Mouse (Mus musculus) macrophage (primary cell): ENCODE data around the gene Bgn. TPM values are rescaled to one million over a fixed set of nuclear protein-coding genes. Genes with fewer than 3 reads are reported as not detected.

Experiments
- H3K27ac ChIP-seq: fragments of 350-480 bp; formaldehyde crosslinking; 2 replicates; pipeline ENCODE4 v1.9.0; 2021
- H3K36me3 ChIP-seq: fragments of 350-480 bp; formaldehyde crosslinking; 2 replicates; pipeline ENCODE4 v1.9.0; 2021; ENCODE audit errors: inconsistent target
- H3K4me3 ChIP-seq: fragments of 350-480 bp; formaldehyde crosslinking; 2 replicates; pipeline ENCODE4 v1.9.0; 2021; ENCODE audit errors: inconsistent target
- H3K79me2 ChIP-seq: fragments of 350-480 bp; formaldehyde crosslinking; 2 replicates; pipeline ENCODE4 v1.9.0; 2021; ENCODE audit errors: inconsistent target
- WGBS: methylation state at CpG from one replicate; pipeline ENCODE4 v1.1.7; 2026; ENCODE audit warnings: inconsistent platforms; ENCODE audit not compliant: missing documents; 5-methylcytosine and 5-hydroxymethylcytosine counted together
- polyA plus RNA-seq: library from polyadenylated mRNA; stranded (reverse); fragments of 250-400 nt; gene quantifications from 3 replicates; pipeline ENCODE4 v1.2.4, GENCODE M21; 2018; ENCODE audit warnings: inconsistent platforms

The Bgn gene
- polyA plus RNA-seq, 1 experiment from 2014 or later: 0.98 TPM

DNA sequence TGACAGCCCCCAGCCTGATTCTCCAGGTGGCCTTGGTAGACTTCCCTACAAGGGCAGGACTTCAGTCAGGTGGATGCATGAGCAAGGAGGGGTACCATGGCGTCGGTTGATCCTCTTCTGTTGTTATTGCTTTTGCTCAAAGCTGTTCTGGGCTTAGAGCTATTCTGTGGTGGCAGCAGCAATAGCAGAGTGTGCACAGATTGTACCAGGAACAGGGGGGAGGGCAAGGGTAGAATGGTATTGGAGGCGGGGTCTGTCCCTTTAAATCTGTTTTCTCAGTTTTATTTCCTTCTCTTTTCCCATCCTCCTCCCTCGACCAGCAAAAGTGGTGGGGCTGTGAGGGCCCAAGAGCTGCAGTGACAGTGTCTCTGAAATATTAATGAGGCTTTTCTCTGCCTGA, 33.2 kb downstream of the Bgn start:
- no peak overlapping the region for H3K27ac ChIP-seq
- no peak overlapping the region for H3K4me3 ChIP-seq
- H3K36me3 ChIP-seq: no peaks in the 10 kb centered on the region
- H3K79me2 ChIP-seq: no peaks in the 10 kb centered on the region
- 77% methylated on average over 3 of the region's 4 CpGs for WGBS

DNA sequence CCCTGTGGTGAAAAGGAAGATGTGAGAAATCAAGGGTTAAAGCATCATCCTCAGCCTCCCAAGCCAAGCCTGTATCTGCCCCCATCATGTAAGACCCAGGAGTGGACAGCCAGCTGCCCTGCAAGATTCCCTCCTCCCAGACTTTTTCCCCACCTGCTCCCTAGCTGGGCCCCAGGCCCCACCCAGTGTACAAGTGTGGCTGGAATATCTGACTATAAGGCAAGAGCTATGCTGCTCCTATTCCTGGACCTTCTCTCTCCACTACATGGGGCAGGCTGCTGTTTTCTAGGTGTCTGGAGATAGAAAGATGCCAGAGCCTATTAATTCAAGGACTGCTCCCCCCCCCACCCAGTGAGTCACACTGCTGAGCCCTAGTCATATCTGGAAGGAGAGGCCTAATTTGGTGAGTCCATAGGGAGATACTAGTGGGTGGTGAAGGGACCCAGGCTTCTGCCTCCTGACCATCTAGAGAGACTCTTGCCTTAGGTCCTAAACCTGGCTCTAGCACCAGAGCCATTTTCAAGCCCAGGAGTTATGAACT, 33.7 kb downstream of the Bgn start:
- Histone ChIP-seq H3K27ac (no peak overlapping the region), H3K36me3 (no peaks in the 10 kb centered on the region), H3K4me3 (no peak overlapping the region), H3K79me2 (no peaks in the 10 kb centered on the region)

DNA sequence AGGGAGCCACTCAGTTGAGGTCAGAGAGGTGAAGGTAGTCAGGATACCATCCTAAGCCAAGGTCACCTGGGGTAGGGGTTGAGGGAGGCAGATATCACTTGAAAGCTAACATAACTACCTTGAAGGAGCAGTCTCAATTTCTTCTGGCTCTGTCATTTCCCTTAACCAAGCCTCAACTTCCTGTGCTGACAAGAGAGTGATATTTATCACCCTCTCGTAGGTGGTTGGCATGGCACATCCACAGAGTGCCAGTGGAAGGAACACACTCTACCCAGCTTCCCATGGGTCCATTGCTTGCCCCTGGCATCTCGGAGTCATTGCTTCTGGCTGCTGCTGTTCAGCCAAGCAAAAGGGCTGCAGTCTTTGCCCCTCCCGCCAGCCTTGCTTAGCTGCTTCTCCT, 37.3 kb downstream of the Bgn start:
- Histone ChIP-seq H3K4me3 (no peak overlapping the region), H3K79me2 (no peaks in the 10 kb centered on the region), H3K27ac (no peak overlapping the region), H3K36me3 (no peaks in the 10 kb centered on the region)
- WGBS: 28% methylated on average over 3 of the region's 3 CpGs

DNA sequence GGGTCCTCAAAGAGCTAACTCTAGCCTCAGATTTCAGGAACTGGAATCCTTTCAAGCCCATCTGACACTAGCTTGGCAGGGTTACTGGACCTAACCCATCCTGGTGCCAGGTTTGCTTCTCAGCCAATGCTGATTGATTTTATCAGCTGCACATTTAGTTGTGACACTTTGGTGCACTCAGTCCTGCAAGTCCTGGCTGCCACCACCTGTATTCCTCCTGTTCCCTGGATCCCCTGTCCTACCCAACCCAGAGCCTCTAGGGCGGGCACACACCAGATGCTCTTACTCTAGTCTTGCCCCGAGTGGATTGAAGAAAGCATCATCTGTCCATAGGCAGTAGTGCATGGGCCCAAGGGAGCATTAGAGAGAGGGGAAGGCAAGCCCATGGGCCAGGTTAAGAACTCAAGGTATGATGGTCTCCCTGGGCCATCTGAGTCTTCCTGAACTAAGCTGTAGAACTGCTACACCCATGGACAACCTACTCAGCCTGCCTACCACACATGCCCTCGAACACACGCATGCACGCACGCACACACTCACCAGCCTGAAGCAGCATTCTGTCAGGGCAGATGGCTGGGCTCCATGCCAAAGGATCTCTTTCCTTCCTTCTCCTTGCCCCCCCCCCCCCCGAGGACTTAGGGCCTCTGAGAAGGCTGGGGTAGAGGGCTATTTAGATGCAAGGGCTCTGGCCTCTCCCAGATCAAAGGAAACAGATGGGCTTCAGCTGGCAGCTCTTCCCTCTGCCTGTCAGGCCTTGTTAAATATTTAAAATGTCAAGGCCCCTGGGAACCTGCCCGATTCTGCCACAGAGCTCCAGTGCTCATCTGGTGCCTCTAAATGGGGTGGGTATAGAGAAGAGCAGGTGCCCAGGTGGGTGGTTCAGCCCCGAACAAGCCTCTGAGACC, 41.2 kb downstream of the Bgn start:
- Histone ChIP-seq H3K27ac (no peak overlapping the region), H3K79me2 (no peaks in the 10 kb centered on the region), H3K4me3 (no peak overlapping the region), H3K36me3 (no peaks in the 10 kb centered on the region)
- WGBS: 76% methylated on average over 8 of the region's 9 CpGs

GRCm38 (mm10) chrX:73525223-73526140, 42.1 kb downstream of the Bgn start:
- 91% methylated on average over 8 of the region's 9 CpGs for WGBS
- Histone ChIP-seq H3K4me3 (no peak overlapping the region), H3K79me2 (no peaks in the 10 kb centered on the region), H3K27ac (no peak overlapping the region), H3K36me3 (no peaks in the 10 kb centered on the region)

- Histone ChIP-seq H3K27ac (no peak overlapping the region), H3K36me3 (no peaks in the 10 kb centered on the region), H3K4me3 (no peak overlapping the region), H3K79me2 (no peaks in the 10 kb centered on the region)
- WGBS: 62% methylated on average over 3 of the region's 3 CpGs
Observed at GRCm38 (mm10) chrX:73526410-73526887, 43.0 kb downstream of the Bgn start.

- H3K27ac ChIP-seq: no peak overlapping the region
- H3K36me3 ChIP-seq: no peaks in the 10 kb centered on the region
- H3K4me3 ChIP-seq: no peak overlapping the region
- 94% methylated on average over 6 of the region's 7 CpGs for WGBS
- H3K79me2 ChIP-seq: no peaks in the 10 kb centered on the region
Observed at GRCm38 (mm10) chrX:73537875-73538274, 54.5 kb downstream of the Bgn start.

- Histone ChIP-seq H3K79me2 (no peaks in the 10 kb centered on the region), H3K27ac (no peak overlapping the region), H3K4me3 (no peak overlapping the region), H3K36me3 (no peaks in the 10 kb centered on the region)
- 66% methylated on average over 3 of the region's 3 CpGs for WGBS
Observed at GRCm38 (mm10) chrX:73543340-73543739, 59.9 kb downstream of the Bgn start.

Other genes starting within 250 kb of the Bgn start
- 0.25 to 0.36 TPM (median 0.29 TPM) in 3 replicates for gene Xlr4c, start 240.5 kb upstream of the Bgn start, polyA plus RNA-seq
- not detected in 3 replicates for gene Xlr3c, start 218.2 kb upstream of the Bgn start, polyA plus RNA-seq
- gene Xlr5a, start 190.6 kb upstream of the Bgn start, polyA plus RNA-seq: not detected in 3 replicates
- not detected in 3 replicates for gene Xlr5c, start 190.6 kb upstream of the Bgn start, polyA plus RNA-seq
- not detected in 3 replicates for gene Gm45015, start 146.8 kb upstream of the Bgn start, polyA plus RNA-seq
- gene Zfp275, start 141.0 kb upstream of the Bgn start, polyA plus RNA-seq: 6.6 to 8.1 TPM (median 7.9 TPM) in 3 replicates
- not detected in 3 replicates for gene Gm18336, start 84.9 kb upstream of the Bgn start, polyA plus RNA-seq
- not detected in 3 replicates for gene Zfp92, start 72.5 kb upstream of the Bgn start, polyA plus RNA-seq
- gene Trex2, start 48.3 kb upstream of the Bgn start, polyA plus RNA-seq: not detected in 3 replicates
- gene Haus7, start 24.6 kb upstream of the Bgn start, polyA plus RNA-seq: 7.9 to 15.4 TPM (median 9.0 TPM) in 3 replicates
- gene Atp2b3, start 19.5 kb downstream of the Bgn start, polyA plus RNA-seq: 0.04 TPM in 1 of 3 replicates, not detected in the others
- gene Dusp9, start 155.8 kb downstream of the Bgn start, polyA plus RNA-seq: 0.59 to 1.1 TPM (median 1.1 TPM) in 3 replicates
- 0.13 TPM in 1 of 3 replicates, not detected in the others for gene Pnck, start 176.5 kb downstream of the Bgn start, polyA plus RNA-seq
- gene Slc6a8, start 189.5 kb downstream of the Bgn start, polyA plus RNA-seq: 66.4 to 157 TPM (median 124 TPM) in 3 replicates
- gene Bcap31, start 232.6 kb downstream of the Bgn start, polyA plus RNA-seq: 211 to 247 TPM (median 232 TPM) in 3 replicates
- gene Abcd1, start 233.0 kb downstream of the Bgn start, polyA plus RNA-seq: 42.0 to 64.5 TPM (median 61.4 TPM) in 3 replicates